Mouse (Mus musculus) telencephalon, adult 2 months (tissue): ENCODE data around the gene Pnliprp1.

Experiments used
- DNase-seq: peaks from one replicate; pipeline ENCODE4 v3.0.0-alpha.2; 2011; ENCODE audit warnings: low read depth, low spot score

Gene Pnliprp1

GRCm38 (mm10) chr19:58728445-58729031 lies at the start of gene Pnliprp1:
Pnliprp1 (plus strand) TSS chr19:58728887.
- peak; percentile 16 for DNase-seq

GRCm38 (mm10) chr19:58688933-58689332 lies 39.8 kb upstream of the Pnliprp1 start:
- DNase-seq = no peak

- DNase-seq = no peak
These were observed 33.4 kb upstream of the Pnliprp1 start for GRCm38 (mm10) chr19:58695314-58695713.

- DNase-seq = no peak
These were observed 32.5 kb upstream of the Pnliprp1 start for GRCm38 (mm10) chr19:58696235-58696634.

GRCm38 (mm10) chr19:58704556-58704955 lies 24.1 kb upstream of the Pnliprp1 start:
- DNase-seq = no peak

- DNase-seq = no peak
These were observed 20.1 kb upstream of the Pnliprp1 start for GRCm38 (mm10) chr19:58708611-58709010.

- DNase-seq = no peak
These were observed 10.8 kb upstream of the Pnliprp1 start for GRCm38 (mm10) chr19:58717925-58718324.

- DNase-seq = no peak
These were observed 8.2 kb upstream of the Pnliprp1 start for GRCm38 (mm10) chr19:58720439-58720838.

GRCm38 (mm10) chr19:58726551-58726950 lies 2.1 kb upstream of the Pnliprp1 start:
- DNase-seq = no peak

GRCm38 (mm10) chr19:58727756-58728155 lies 931 bp upstream of the Pnliprp1 start:
- DNase-seq = no peak

- no peak for DNase-seq
These were observed 4.5 kb downstream of the Pnliprp1 start for GRCm38 (mm10) chr19:58733216-58733615.

- no peak for DNase-seq
These were observed 9.4 kb downstream of the Pnliprp1 start for GRCm38 (mm10) chr19:58738111-58738510.

- no peak for DNase-seq
These were observed 12.3 kb downstream of the Pnliprp1 start for GRCm38 (mm10) chr19:58741036-58741435.

GRCm38 (mm10) chr19:58742711-58743110 lies 14.0 kb downstream of the Pnliprp1 start:
- no peak for DNase-seq

- DNase-seq = no peak
These were observed 15.0 kb downstream of the Pnliprp1 start for GRCm38 (mm10) chr19:58743736-58744135.

- no peak for DNase-seq
These were observed 18.9 kb downstream of the Pnliprp1 start for GRCm38 (mm10) chr19:58747498-58748000.

GRCm38 (mm10) chr19:58750822-58751221 lies 22.1 kb downstream of the Pnliprp1 start:
- peak; percentile 38 for DNase-seq

GRCm38 (mm10) chr19:58751504-58751903 lies 22.8 kb downstream of the Pnliprp1 start:
- DNase-seq = no peak

- DNase-seq = no peak
These were observed 30.2 kb downstream of the Pnliprp1 start for GRCm38 (mm10) chr19:58758871-58759270.

GRCm38 (mm10) chr19:58759423-58759822 lies 30.7 kb downstream of the Pnliprp1 start, which contains the start of gene Pnliprp2:
Pnliprp2 (plus strand) TSS chr19:58759719.
- no peak for DNase-seq

GRCm38 (mm10) chr19:58762316-58762715 lies 33.6 kb downstream of the Pnliprp1 start:
- no peak for DNase-seq

- peak; percentile 59 for DNase-seq
These were observed 34.3 kb downstream of the Pnliprp1 start for GRCm38 (mm10) chr19:58762848-58763541.

GRCm38 (mm10) chr19:58767329-58767728 lies 38.6 kb downstream of the Pnliprp1 start:
- no peak for DNase-seq
